Mouse (Mus musculus) lung, postnatal 0 days (tissue): Measurements from ENCODE around the gene Zfp3. TPM values are rescaled to one million over a fixed set of nuclear protein-coding genes. Genes with fewer than 3 reads are reported as not detected.

Experiments
- ATAC-seq: fragments of 200-750 bp; cut with Nextera tagmentation; 2 replicates; pipeline ENCODE4 v1.8.0; 2017; ENCODE audit warnings: moderate library complexity
- DNase-seq: peaks from one replicate; pipeline ENCODE4 v3.0.0-alpha.2; 2016; ENCODE audit warnings: low spot score
- H3K27ac ChIP-seq: fragments of 300-500 bp; sonication (generic); 2 replicates; pipeline ENCODE4 v1.5.1; 2014; ENCODE audit warnings: antibody characterized with exemption, mild to moderate bottlenecking, low read length, mixed read lengths
- H3K27me3 ChIP-seq: fragments of 300-500 bp; sonication (generic); replicated peaks from 2 replicates; pipeline ENCODE4 v1.6.1; 2014; ENCODE audit warnings: low read length, mixed read lengths; ENCODE audit not compliant: insufficient read depth
- H3K36me3 ChIP-seq: fragments of 300-500 bp; sonication (generic); 2 replicates; pipeline ENCODE4 v1.6.1; 2014; ENCODE audit warnings: low read length, mixed read lengths; ENCODE audit not compliant: insufficient read depth
- H3K4me1 ChIP-seq: fragments of 300-500 bp; sonication (generic); 2 replicates; pipeline ENCODE4 v1.6.1; 2014; ENCODE audit warnings: antibody characterized with exemption, low read depth, low read length, mixed read lengths; ENCODE audit not compliant: insufficient read depth
- H3K4me2 ChIP-seq: fragments of 300-500 bp; sonication (generic); replicated peaks from 2 replicates; pipeline ENCODE4 v1.6.1; 2014; ENCODE audit warnings: low read depth, mild to moderate bottlenecking, low read length, moderate library complexity, mixed read lengths
- H3K4me3 ChIP-seq: fragments of 300-500 bp; sonication (generic); 2 replicates; pipeline ENCODE4 v1.5.1; 2014; ENCODE audit warnings: low read depth, low read length
- H3K9ac ChIP-seq: fragments of 300-500 bp; sonication (generic); replicated peaks from 2 replicates; pipeline ENCODE4 v1.6.1; 2014; ENCODE audit warnings: low read depth, mild to moderate bottlenecking
- H3K9me3 ChIP-seq: fragments of 300-500 bp; sonication (generic); 2 replicates; pipeline ENCODE4 v1.6.1; 2016; ENCODE audit warnings: low read length, mixed read lengths
- CTCF ChIP-seq: IDR thresholded peaks from 2 replicates; pipeline ENCODE4 v1.5.1; 2016; ENCODE audit warnings: antibody characterized with exemption, mild to moderate bottlenecking
- EP300 ChIP-seq: IDR thresholded peaks from 2 replicates; pipeline ENCODE4 v1.6.1; 2016; ENCODE audit warnings: antibody characterized with exemption, mild to moderate bottlenecking, control low read depth
- WGBS: fragments of 180-500 bp; shearing (Covaris S2); extraction: QIAGEN DNeasy Blood & Tissue Kit; methylation state at CpG from one replicate; pipeline ENCODE4 v1.1.7; 2014; 5-methylcytosine and 5-hydroxymethylcytosine counted together
- polyA plus RNA-seq: library from polyadenylated mRNA; unstranded; fragments of >200 nt; fragmentation: Nextera tagmentation; extraction: Ambion mirVana; gene quantifications from 2 replicates; pipeline ENCODE4 v1.2.1, GENCODE M21; 2015

Zfp3 gene
- polyA plus RNA-seq, 1 experiment from 2014 or later, result 3.6 TPM

GRCm38 (mm10) chr11:70807630-70808029, 43.6 kb downstream of the Zfp3 start:
- 87% methylated on average over 4 of the region's 4 CpGs for WGBS
- H3K36me3 ChIP-seq, result no peaks in the 10 kb centered on the region
- ATAC-seq (no peak), DNase-seq (no peak)
- no peak overlapping the region for H3K9ac ChIP-seq
- no peaks in the 10 kb centered on the region for H3K27me3 ChIP-seq
- H3K4me1 ChIP-seq, result no peaks in the 10 kb centered on the region
- H3K4me3 ChIP-seq, result no peak overlapping the region
- no peaks in the 10 kb centered on the region for H3K9me3 ChIP-seq
- no peak overlapping the region for H3K4me2 ChIP-seq
- no peak overlapping the region for H3K27ac ChIP-seq
- TF ChIP-seq CTCF, result no peak
- no peak for TF ChIP-seq EP300

- H3K27ac ChIP-seq, result no peak overlapping the region
- ATAC-seq (no peak), DNase-seq (no peak)
- 53% methylated on average over 3 of the region's 3 CpGs for WGBS
- no peak overlapping the region for H3K4me3 ChIP-seq
- H3K9me3 ChIP-seq, result no peaks in the 10 kb centered on the region
- no peak overlapping the region for H3K4me2 ChIP-seq
- no peaks in the 10 kb centered on the region for H3K4me1 ChIP-seq
- H3K9ac ChIP-seq, result no peak overlapping the region
- TF ChIP-seq EP300, result no peak
- no peaks in the 10 kb centered on the region for H3K27me3 ChIP-seq
- no peaks in the 10 kb centered on the region for H3K36me3 ChIP-seq
Observed at GRCm38 (mm10) chr11:70808101-70808500, 44.1 kb downstream of the Zfp3 start.

GRCm38 (mm10) chr11:70809011-70809410, 45.0 kb downstream of the Zfp3 start:
- DNase-seq (no peak), ATAC-seq (no peak)
- Histone ChIP-seq H3K4me1 (no peaks in the 10 kb centered on the region), H3K4me2 (no peak overlapping the region), H3K36me3 (no peaks in the 10 kb centered on the region), H3K27ac (no peak overlapping the region), H3K9me3 (no peaks in the 10 kb centered on the region), H3K4me3 (no peak overlapping the region), H3K27me3 (no peaks in the 10 kb centered on the region), H3K9ac (no peak overlapping the region)
- TF ChIP-seq EP300 (no peak), CTCF (no peak)
- 28% methylated on average over 1 of the region's 1 CpGs for WGBS

GRCm38 (mm10) chr11:70811041-70811440, 47.0 kb downstream of the Zfp3 start:
- Histone ChIP-seq H3K9me3 (no peaks in the 10 kb centered on the region), H3K27ac (no peak overlapping the region), H3K36me3 (no peaks in the 10 kb centered on the region), H3K9ac (no peak overlapping the region), H3K27me3 (no peaks in the 10 kb centered on the region), H3K4me3 (no peak overlapping the region), H3K4me2 (no peak overlapping the region), H3K4me1 (no peaks in the 10 kb centered on the region)
- ATAC-seq, result no peak
- WGBS, result 76% methylated on average over 5 of the region's 5 CpGs
- TF ChIP-seq EP300 (no peak), CTCF (no peak)
- DNase-seq, result no peak

- Histone ChIP-seq H3K9me3 (no peaks in the 10 kb centered on the region), H3K4me2 (no peak overlapping the region), H3K4me3 (no peak overlapping the region), H3K27ac (no peak overlapping the region), H3K36me3 (no peaks in the 10 kb centered on the region), H3K9ac (no peak overlapping the region), H3K4me1 (no peaks in the 10 kb centered on the region), H3K27me3 (no peaks in the 10 kb centered on the region)
- no peak for TF ChIP-seq CTCF
- TF ChIP-seq EP300, result no peak
- WGBS, result 61% methylated on average over 13 of the region's 13 CpGs
- DNase-seq (no peak), ATAC-seq (no peak)
Observed at GRCm38 (mm10) chr11:70811471-70812240, 47.6 kb downstream of the Zfp3 start.

GRCm38 (mm10) chr11:70812365-70812764, 48.4 kb downstream of the Zfp3 start, which contains the start of gene Scimp:
Scimp (minus strand) TSS chr11:70812586.
- TF ChIP-seq EP300, result no peak
- no peak for TF ChIP-seq CTCF
- no peak within 1 kb of the TSS for H3K27ac ChIP-seq
- H3K36me3 ChIP-seq, result no peaks in the 10 kb centered on the region
- no peak within 1 kb of the TSS for H3K4me2 ChIP-seq
- H3K4me1 ChIP-seq, result no peaks in the 10 kb centered on the region
- H3K9me3 ChIP-seq, result no peaks in the 10 kb centered on the region
- H3K4me3 ChIP-seq, result no peak within 1 kb of the TSS
- no peaks in the 10 kb centered on the region for H3K27me3 ChIP-seq
- ATAC-seq, result no peak
- WGBS, result 73% methylated on average over 7 of the region's 7 CpGs
- no peak for DNase-seq
- no peak within 1 kb of the TSS for H3K9ac ChIP-seq

- Histone ChIP-seq H3K9me3 (no peaks in the 10 kb centered on the region), H3K4me1 (no peaks in the 10 kb centered on the region), H3K4me3 (no peak overlapping the region), H3K9ac (no peak overlapping the region), H3K36me3 (no peaks in the 10 kb centered on the region), H3K4me2 (no peak overlapping the region), H3K27ac (no peak overlapping the region), H3K27me3 (no peaks in the 10 kb centered on the region)
- ATAC-seq, result no peak
- WGBS, result 80% methylated on average over 8 of the region's 8 CpGs
- TF ChIP-seq EP300 (no peak), CTCF (no peak)
- no peak for DNase-seq
Observed at GRCm38 (mm10) chr11:70815071-70815470, 51.1 kb downstream of the Zfp3 start.
